Comparison of ENCODE assay signal across 7 mouse cellular contexts in genomic region chr11:117778851-117779433, GRCm38 (mm10). TPM values are rescaled to one million over a fixed set of nuclear protein-coding genes. Genes with fewer than 3 reads are reported as not detected.
DNase-seq lines count a peak whose midpoint lies in the region; ATAC-seq and TF ChIP-seq lines count a peak whose summit lies in the region.

No protein-coding gene starts in this region.

- DNase-seq in adipocyte (ENCODE audit: low spot score), result peak; percentile 41
- peak; percentile 51 to 73 for DNase-seq in kidney, postnatal 25 days
- DNase-seq in cerebellum, adult 9-11 months, result no peak
- DNase-seq in cerebellum, adult 2 months, result no peak

- no peak for ATAC-seq in heart, embryonic 13.5 days (ENCODE audit: extremely low read depth, insufficient number of reproducible peaks, low FRiP score, low TSS enrichment)
- ATAC-seq in midbrain, embryonic 12.5 days (ENCODE audit: low FRiP score, low read depth), result no peak

- peaks cover 4% of the 10 kb centered on the region for H3K4me1 ChIP-seq in ES-Bruce4 (ENCODE audit: control insufficient read depth, insufficient read depth, low read length)
- H3K4me1 ChIP-seq in heart, embryonic 13.5 days, result peaks cover 66% of the 10 kb centered on the region
- H3K4me1 ChIP-seq in midbrain, embryonic 12.5 days, result peaks cover 37% of the 10 kb centered on the region
- H3K4me1 ChIP-seq in cerebellum, adult 2 months (ENCODE audit: control insufficient read depth, insufficient read depth, low read length), result peaks cover 5% of the 10 kb centered on the region; the same call in 1 of the 2 replicates

- peak overlapping the region; percentile 57 for H3K9ac ChIP-seq in ES-Bruce4 (ENCODE audit: low read depth, poor library complexity, severe bottlenecking)
- H3K9ac ChIP-seq in heart, embryonic 13.5 days, result peak overlapping the region; percentile 89
- no peak overlapping the region; the same call in 1 of the 2 replicates for H3K9ac ChIP-seq in midbrain, embryonic 12.5 days (replicated peaks)

- H3K36me3 ChIP-seq in ES-Bruce4 (ENCODE audit: control insufficient read depth, insufficient read depth, low read length, poor library complexity, severe bottlenecking), result no peaks in the 10 kb centered on the region
- H3K36me3 ChIP-seq in heart, embryonic 13.5 days, result peaks cover 41% of the 10 kb centered on the region
- H3K36me3 ChIP-seq in midbrain, embryonic 12.5 days, result no peaks in the 10 kb centered on the region

- H3K4me2 ChIP-seq in heart, embryonic 13.5 days, result peak overlapping the region; percentile 100
- peak overlapping the region; percentile 51; the same call in 1 of the 2 replicates for H3K4me2 ChIP-seq in midbrain, embryonic 12.5 days (replicated peaks)

- H3K4me3 ChIP-seq in ES-Bruce4 (ENCODE audit: low read depth, low read length), result peak overlapping the region; percentile 80; the same call in 1 of the 2 replicates
- H3K4me3 ChIP-seq in heart, embryonic 13.5 days, result peak overlapping the region; percentile 62
- H3K4me3 ChIP-seq in midbrain, embryonic 12.5 days, result 0 out of 2 replicates have a peak overlapping the region, but pooled peaks have one; percentile 33
- H3K4me3 ChIP-seq in cerebellum, adult 2 months (replicated peaks; ENCODE audit: insufficient read depth, low read depth, low read length), result no peak overlapping the region

- H3K27ac ChIP-seq in ES-Bruce4 (ENCODE audit: insufficient read depth, low read length), result no peak overlapping the region
- H3K27ac ChIP-seq in heart, embryonic 13.5 days (replicated peaks), result peak overlapping the region; percentile 97
- H3K27ac ChIP-seq in midbrain, embryonic 12.5 days (replicated peaks), result no peak overlapping the region; the same call in 1 of the 2 replicates
- H3K27ac ChIP-seq in cerebellum, adult 2 months (ENCODE audit: insufficient read depth, low read length), result no peak overlapping the region; the same call in 1 of the 2 replicates

- no peaks in the 10 kb centered on the region for H3K27me3 ChIP-seq in ES-Bruce4 (ENCODE audit: control insufficient read depth, insufficient read depth, low read length, poor library complexity, severe bottlenecking)
- H3K27me3 ChIP-seq in heart, embryonic 13.5 days (replicated peaks), result 0 out of 2 replicates have a peak, but pooled peaks cover 7% of the 10 kb centered on the region
- H3K27me3 ChIP-seq in midbrain, embryonic 12.5 days, result peaks cover 58% of the 10 kb centered on the region
- H3K27me3 ChIP-seq in cerebellum, adult 2 months (ENCODE audit: control insufficient read depth, insufficient read depth, low read length), result peaks cover 5% of the 10 kb centered on the region; the same call in 1 of the 2 replicates

- no peaks in the 10 kb centered on the region for H3K9me3 ChIP-seq in ES-Bruce4 (replicated peaks; ENCODE audit: control insufficient read depth, insufficient read depth, low read length, poor library complexity, severe bottlenecking)
- H3K9me3 ChIP-seq in heart, embryonic 13.5 days, result no peaks in the 10 kb centered on the region
- no peaks in the 10 kb centered on the region for H3K9me3 ChIP-seq in midbrain, embryonic 12.5 days

- TF ChIP-seq CTCF in ES-Bruce4 (IDR thresholded peaks at IDR 0.05; ENCODE audit: low read depth, low read length), result no peak
- TF ChIP-seq CTCF in cerebellum, adult 2 months (IDR thresholded peaks at IDR 0.05; ENCODE audit: borderline replicate concordance, insufficient read depth, low read depth, low read length), result no peak

- WGBS in heart, embryonic 13.5 days, result 48% methylated on average over 12 of the region's 12 CpGs
- WGBS in midbrain, embryonic 12.5 days, result 76% methylated on average over 12 of the region's 12 CpGs
- WGBS in cerebellum, adult 2 months, result 87% methylated on average over 12 of the region's 12 CpGs

- TF ChIP-seq EP300 in ES-Bruce4 (IDR thresholded peaks at IDR 0.05; ENCODE audit: insufficient read depth, low read depth, low read length), result no peak

- no peak for TF ChIP-seq POLR2A in ES-Bruce4 (IDR thresholded peaks at IDR 0.05; ENCODE audit: insufficient read depth, low read length)
- no peak for TF ChIP-seq POLR2A in cerebellum, adult 2 months (IDR thresholded peaks at IDR 0.05; ENCODE audit: borderline replicate concordance, insufficient read depth, low read length)

RNA-seq across cellular contexts. Expression of gene Tmc8, which starts 2.9 kb away (rescaled TPM):
- polyA plus RNA-seq in ES-Bruce4 (2011; ENCODE audit: insufficient read depth, insufficient read length, low read depth, missing spikeins), result 3.1 and 5.3 TPM in 2 replicates
- polyA plus RNA-seq in heart, embryonic 13.5 days (2015; fragmentation: Nextera tagmentation; extraction: Ambion mirVana), result 2.5 and 3.0 TPM in 2 replicates
- 0.37 and 0.92 TPM in 2 replicates for polyA plus RNA-seq in midbrain, embryonic 12.5 days (2016; fragmentation: Nextera tagmentation; extraction: Ambion mirVana)
- 0.17 and 0.29 TPM in 2 replicates for polyA plus RNA-seq in cerebellum, adult 2 months (2012; rRNA removed)

RNA-seq across cellular contexts. Expression of gene Tmc6, which starts 3.1 kb away (rescaled TPM):
- polyA plus RNA-seq in ES-Bruce4 (2011; ENCODE audit: insufficient read depth, insufficient read length, low read depth, missing spikeins), result 12.3 and 16.4 TPM in 2 replicates
- 22.2 and 26.9 TPM in 2 replicates for polyA plus RNA-seq in heart, embryonic 13.5 days (2015; fragmentation: Nextera tagmentation; extraction: Ambion mirVana)
- polyA plus RNA-seq in midbrain, embryonic 12.5 days (2016; fragmentation: Nextera tagmentation; extraction: Ambion mirVana), result 6.5 and 6.6 TPM in 2 replicates
- polyA plus RNA-seq in cerebellum, adult 2 months (2012; rRNA removed), result 10.9 and 13.7 TPM in 2 replicates

RNA-seq across cellular contexts. Expression of gene 6030468B19Rik, which starts 18.5 kb away (rescaled TPM):
- polyA plus RNA-seq in ES-Bruce4 (2011; ENCODE audit: insufficient read depth, insufficient read length, low read depth, missing spikeins), result not detected in 2 replicates
- polyA plus RNA-seq in heart, embryonic 13.5 days (2015; fragmentation: Nextera tagmentation; extraction: Ambion mirVana), result 1.3 and 2.3 TPM in 2 replicates
- polyA plus RNA-seq in midbrain, embryonic 12.5 days (2016; fragmentation: Nextera tagmentation; extraction: Ambion mirVana), result 0.28 TPM in 1 of 2 replicates, not detected in the other
- 0.16 TPM in 1 of 2 replicates, not detected in the other for polyA plus RNA-seq in cerebellum, adult 2 months (2012; rRNA removed)

RNA-seq across cellular contexts. Expression of gene Gm20708, which starts 30.5 kb away (rescaled TPM):
- polyA plus RNA-seq in ES-Bruce4 (2011; ENCODE audit: insufficient read depth, insufficient read length, low read depth, missing spikeins), result 1.4 and 2.1 TPM in 2 replicates
- polyA plus RNA-seq in heart, embryonic 13.5 days (2015; fragmentation: Nextera tagmentation; extraction: Ambion mirVana), result 0.78 and 1.3 TPM in 2 replicates
- 0.56 TPM in 1 of 2 replicates, not detected in the other for polyA plus RNA-seq in midbrain, embryonic 12.5 days (2016; fragmentation: Nextera tagmentation; extraction: Ambion mirVana)
- 0.78 and 0.93 TPM in 2 replicates for polyA plus RNA-seq in cerebellum, adult 2 months (2012; rRNA removed)

RNA-seq across cellular contexts. Expression of gene Syngr2, which starts 30.5 kb away (rescaled TPM):
- 49.1 and 51.9 TPM in 2 replicates for polyA plus RNA-seq in ES-Bruce4 (2011; ENCODE audit: insufficient read depth, insufficient read length, low read depth, missing spikeins)
- polyA plus RNA-seq in heart, embryonic 13.5 days (2015; fragmentation: Nextera tagmentation; extraction: Ambion mirVana), result 74.8 and 75.6 TPM in 2 replicates
- polyA plus RNA-seq in midbrain, embryonic 12.5 days (2016; fragmentation: Nextera tagmentation; extraction: Ambion mirVana), result 26.2 and 27.0 TPM in 2 replicates
- polyA plus RNA-seq in cerebellum, adult 2 months (2012; rRNA removed), result 14.0 and 14.7 TPM in 2 replicates

Comparison
In these comparisons a context has a peak if more than half of its experiments do, and no peak if none do; other contexts are left out.
1. DNase-seq: peak in adipocyte (single experiment) and kidney, postnatal 25 days (2 of 2); none in cerebellum, adult 9-11 months (single experiment) and cerebellum, adult 2 months (0 of 2).